12 mouse cellular contexts compared by ENCODE assay signal in genomic region chr5:121959688-121960087, GRCm38 (mm10).
A peak's percentile ranks its signal among the peaks of the same experiment; 100 is the strongest.
DNase-seq lines count a peak whose midpoint lies in the region; ATAC-seq and TF ChIP-seq lines count a peak whose summit lies in the region.
"Had no signal": no experiment of that assay in that cellular context is flagged by ENCODE, and none has a peak within 500 bp of the region (broad histone marks: within the 10 kb centered on the region; RNA-seq: fewer than 3 reads in every experiment).

No protein-coding gene starts in this region.

- TF ChIP-seq POLR2A in limb, embryonic 14.5 days (IDR thresholded peaks at IDR 0.05; ENCODE audit: borderline replicate concordance, extremely low read depth, insufficient read depth, insufficient read length): no peak

- H3K9me3 ChIP-seq in heart, embryonic 16.5 days (replicated peaks; ENCODE audit: control insufficient read depth, low read length): no peaks in the 10 kb centered on the region
- no peaks in the 10 kb centered on the region for H3K9me3 ChIP-seq in heart, embryonic 10.5 days
- H3K9me3 ChIP-seq in limb, embryonic 14.5 days (ENCODE audit: control insufficient read depth, low read length): no peaks in the 10 kb centered on the region
- H3K9me3 ChIP-seq in limb, embryonic 10.5 days (replicated peaks): no peaks in the 10 kb centered on the region
- no peaks in the 10 kb centered on the region for H3K9me3 ChIP-seq in intestine, embryonic 16.5 days (ENCODE audit: control insufficient read depth, low read length)

- WGBS in heart, embryonic 16.5 days: 30% methylated on average over 10 of the region's 10 CpGs
- WGBS in heart, embryonic 10.5 days: 64% methylated on average over 10 of the region's 10 CpGs
- 51% methylated on average over 10 of the region's 10 CpGs for WGBS in limb, embryonic 14.5 days
- WGBS in limb, embryonic 10.5 days: 80% methylated on average over 10 of the region's 10 CpGs
- 53% methylated on average over 10 of the region's 10 CpGs for WGBS in intestine, embryonic 16.5 days

- no peak overlapping the region for H3K4me3 ChIP-seq in heart, embryonic 16.5 days (ENCODE audit: low read length)
- H3K4me3 ChIP-seq in heart, embryonic 10.5 days: no peak overlapping the region
- no peak overlapping the region for H3K4me3 ChIP-seq in limb, embryonic 14.5 days (replicated peaks; ENCODE audit: low read length)
- no peak overlapping the region for H3K4me3 ChIP-seq in limb, embryonic 10.5 days
- no peak overlapping the region for H3K4me3 ChIP-seq in intestine, embryonic 16.5 days (ENCODE audit: low read length)
- H3K4me3 ChIP-seq: gastrocnemius, adult 2 months had no signal

- DNase-seq in heart, embryonic 10.5 days (ENCODE audit: low spot score): no peak
- DNase-seq in limb, embryonic 14.5 days (ENCODE audit: low spot score): peak; percentile 33
- DNase-seq in limb, embryonic 10.5 days (ENCODE audit: low spot score): no peak
- peak; percentile 11 for DNase-seq in NIH3T3 (ENCODE audit: low read depth)
- DNase-seq in thymus, postnatal 14 days: no peak
- no peak for DNase-seq in layer of hippocampus, adult 18-20 months (ENCODE audit: low spot score in 2 of 2)
- DNase-seq: adrenal gland, postnatal 14 days; cerebellum, adult 8-10 months; gastrocnemius, adult 2 months; thymus, postnatal 36 days had no signal

- peak; percentile 58 for ATAC-seq in heart, embryonic 16.5 days (replicated peaks; ENCODE audit: extremely low read depth, insufficient read depth, low FRiP score)
- no peak for ATAC-seq in limb, embryonic 14.5 days (ENCODE audit: low FRiP score, low read depth)
- peak; percentile 59; the same call in 1 of the 2 replicates for ATAC-seq in intestine, embryonic 16.5 days

- no peaks in the 10 kb centered on the region for H3K27me3 ChIP-seq in heart, embryonic 16.5 days (ENCODE audit: control insufficient read depth, insufficient read depth, low read length)
- 0 out of 2 replicates have a peak, but pooled peaks cover 6% of the 10 kb centered on the region for H3K27me3 ChIP-seq in heart, embryonic 10.5 days (ENCODE audit: insufficient read depth, poor library complexity, severe bottlenecking)
- no peaks in the 10 kb centered on the region for H3K27me3 ChIP-seq in limb, embryonic 14.5 days (ENCODE audit: control insufficient read depth, insufficient read depth, low read length)
- 0 out of 2 replicates have a peak, but pooled peaks cover 4% of the 10 kb centered on the region for H3K27me3 ChIP-seq in limb, embryonic 10.5 days (ENCODE audit: low read depth, poor library complexity, severe bottlenecking)
- no peaks in the 10 kb centered on the region for H3K27me3 ChIP-seq in intestine, embryonic 16.5 days (replicated peaks; ENCODE audit: control insufficient read depth, insufficient read depth, low read length)

- H3K4me2 ChIP-seq in heart, embryonic 16.5 days (ENCODE audit: low read depth, low read length): no peak overlapping the region
- no peak overlapping the region for H3K4me2 ChIP-seq in limb, embryonic 14.5 days (replicated peaks; ENCODE audit: low read depth, low read length, severe bottlenecking)
- no peak overlapping the region for H3K4me2 ChIP-seq in intestine, embryonic 16.5 days (ENCODE audit: low read depth, low read length)

- no peak overlapping the region for H3K9ac ChIP-seq in heart, embryonic 16.5 days (ENCODE audit: low read length)
- H3K9ac ChIP-seq in limb, embryonic 14.5 days (ENCODE audit: low read depth, low read length, severe bottlenecking): no peak overlapping the region
- H3K9ac ChIP-seq in intestine, embryonic 16.5 days (ENCODE audit: low read depth, low read length): no peak overlapping the region

- H3K4me1 ChIP-seq in heart, embryonic 16.5 days (ENCODE audit: control insufficient read depth, insufficient read depth, low read length): peaks cover 28% of the 10 kb centered on the region
- H3K4me1 ChIP-seq in heart, embryonic 10.5 days: peaks cover 49% of the 10 kb centered on the region
- no peaks in the 10 kb centered on the region; the same call in 1 of the 2 replicates for H3K4me1 ChIP-seq in limb, embryonic 14.5 days (ENCODE audit: control insufficient read depth, insufficient read depth, low read length)
- H3K4me1 ChIP-seq in limb, embryonic 10.5 days: peaks cover 39% of the 10 kb centered on the region
- peaks cover 16% of the 10 kb centered on the region for H3K4me1 ChIP-seq in intestine, embryonic 16.5 days (ENCODE audit: control insufficient read depth, insufficient read depth, low read length)

- no peak overlapping the region for H3K27ac ChIP-seq in heart, embryonic 16.5 days (ENCODE audit: low read length)
- H3K27ac ChIP-seq in heart, embryonic 10.5 days: no peak overlapping the region
- H3K27ac ChIP-seq in limb, embryonic 14.5 days (replicated peaks; ENCODE audit: low read depth, low read length): no peak overlapping the region
- H3K27ac ChIP-seq in limb, embryonic 10.5 days: no peak overlapping the region; the same call in 1 of the 2 replicates
- no peak overlapping the region for H3K27ac ChIP-seq in intestine, embryonic 16.5 days (ENCODE audit: low read length)
- H3K27ac ChIP-seq: gastrocnemius, adult 2 months had no signal

- H3K36me3 ChIP-seq in heart, embryonic 16.5 days (ENCODE audit: control insufficient read depth, insufficient read depth): no peaks in the 10 kb centered on the region
- no peaks in the 10 kb centered on the region for H3K36me3 ChIP-seq in heart, embryonic 10.5 days
- no peaks in the 10 kb centered on the region for H3K36me3 ChIP-seq in limb, embryonic 14.5 days (ENCODE audit: control insufficient read depth, insufficient read depth, low read length)
- H3K36me3 ChIP-seq in limb, embryonic 10.5 days: no peaks in the 10 kb centered on the region
- H3K36me3 ChIP-seq in intestine, embryonic 16.5 days (ENCODE audit: control insufficient read depth, insufficient read depth, low read length): no peaks in the 10 kb centered on the region

Comparison
In these comparisons a context has a peak if more than half of its experiments do, and no peak if none do; other contexts are left out.
1. DNase-seq: peak in limb, embryonic 14.5 days (single experiment) and NIH3T3 (single experiment); none in heart, embryonic 10.5 days (single experiment), limb, embryonic 10.5 days (single experiment), thymus, postnatal 14 days (single experiment) and layer of hippocampus, adult 18-20 months (0 of 2).